Comparison of ENCODE assay signal across 25 mouse cellular contexts in genomic region chr16:93152057-93152456, GRCm38 (mm10).
"Had no signal": no experiment of that assay in that cellular context is flagged by ENCODE, and none has a peak within 500 bp of the region (broad histone marks: within the 10 kb centered on the region; RNA-seq: fewer than 3 reads in every experiment).

No protein-coding gene starts in this region.

- H3K9ac ChIP-seq: heart, embryonic 13.5 days; heart, embryonic 15.5 days; hindbrain, embryonic 13.5 days; hindbrain, embryonic 15.5 days; kidney, embryonic 15.5 days; limb, embryonic 13.5 days; limb, embryonic 15.5 days; liver, embryonic 12.5 days had no signal

- H3K36me3 ChIP-seq: heart, embryonic 10.5 days; heart, embryonic 13.5 days; heart, embryonic 15.5 days; hindbrain, embryonic 13.5 days; hindbrain, embryonic 15.5 days; kidney, embryonic 15.5 days; limb, embryonic 13.5 days; limb, embryonic 15.5 days; liver, embryonic 12.5 days had no signal

- DNase-seq: gastrocnemius, postnatal 14 days; gastrocnemius, postnatal 36 days; heart, adult 18-20 months; heart, postnatal 10 days; heart, postnatal 36 days; kidney, adult 11 months; kidney, adult 2 months; kidney, adult 9 months; kidney, postnatal 14 days; kidney, postnatal 36 days; layer of hippocampus, adult 9-11 months; layer of hippocampus, postnatal 36 days; left cerebral cortex, postnatal 4 days had no signal

- H3K27me3 ChIP-seq: hindbrain, embryonic 13.5 days; hindbrain, embryonic 15.5 days; limb, embryonic 15.5 days had no signal

- H3K4me1 ChIP-seq: hindbrain, embryonic 15.5 days had no signal

- H3K4me2 ChIP-seq: hindbrain, embryonic 13.5 days; hindbrain, embryonic 15.5 days; kidney, embryonic 15.5 days; limb, embryonic 13.5 days; limb, embryonic 15.5 days had no signal

- H3K27ac ChIP-seq: heart, embryonic 10.5 days; heart, embryonic 13.5 days; heart, embryonic 15.5 days; hindbrain, embryonic 13.5 days; hindbrain, embryonic 15.5 days; hindbrain, postnatal 0 days; kidney, embryonic 15.5 days; kidney, postnatal 0 days; limb, embryonic 13.5 days; limb, embryonic 15.5 days had no signal

- H3K4me3 ChIP-seq: heart, embryonic 13.5 days; heart, embryonic 15.5 days; hindbrain, embryonic 13.5 days; hindbrain, embryonic 15.5 days; kidney, embryonic 15.5 days; limb, embryonic 13.5 days; limb, embryonic 15.5 days; liver, embryonic 12.5 days had no signal

- ATAC-seq: hindbrain, postnatal 0 days; intestine, embryonic 16.5 days had no signal

- H3K9me3 ChIP-seq: heart, embryonic 10.5 days; heart, embryonic 13.5 days; heart, embryonic 15.5 days; hindbrain, embryonic 13.5 days; hindbrain, embryonic 15.5 days; kidney, embryonic 15.5 days; limb, embryonic 13.5 days; limb, embryonic 15.5 days; liver, embryonic 12.5 days had no signal
